Mouse (Mus musculus) kidney, adult 2 months (tissue): Measurements from ENCODE around the gene Gsx1. TPM values are rescaled to one million over a fixed set of nuclear protein-coding genes. Genes with fewer than 3 reads are reported as not detected.

Experiments used
- DNase-seq: peaks from one replicate; pipeline ENCODE4 v3.0.0; 2021
- H3K27ac ChIP-seq: fragments of 200-500 bp; 2 replicates; pipeline ENCODE4 v1.5.1; 2012; ENCODE audit warnings: low read depth, low read length, control low read depth, inconsistent platforms; ENCODE audit not compliant: insufficient read depth
- H3K27me3 ChIP-seq: fragments of 200-500 bp; replicated peaks from 2 replicates; pipeline ENCODE4 v1.6.1; 2012; ENCODE audit warnings: mild to moderate bottlenecking, moderate library complexity, low read length, inconsistent platforms; ENCODE audit not compliant: control insufficient read depth, insufficient read depth
- H3K36me3 ChIP-seq: fragments of 200-500 bp; 2 replicates; pipeline ENCODE4 v1.6.1; 2012; ENCODE audit warnings: mild to moderate bottlenecking, moderate library complexity, low read length, inconsistent platforms; ENCODE audit not compliant: control insufficient read depth, insufficient read depth
- H3K4me1 ChIP-seq: fragments of 200-500 bp; 2 replicates; pipeline ENCODE4 v1.6.1; 2011; ENCODE audit warnings: low read length; ENCODE audit not compliant: control insufficient read depth, insufficient read depth
- H3K4me3 ChIP-seq: fragments of 200-500 bp; 2 replicates; pipeline ENCODE4 v1.5.1; 2011; ENCODE audit warnings: mild to moderate bottlenecking, low read depth, low read length, control low read depth; ENCODE audit not compliant: insufficient read depth
- CTCF ChIP-seq: fragments of 200-500 bp; conservative IDR thresholded peaks from 2 replicates; pipeline ENCODE4 v1.5.1; 2011; ENCODE audit warnings: low read depth, mild to moderate bottlenecking, control low read depth, low read length, moderate library complexity, mixed read lengths; ENCODE audit not compliant: insufficient read depth, insufficient read length
- POLR2A ChIP-seq: fragments of 200-500 bp; IDR thresholded peaks from one replicate; pipeline ENCODE4 v1.6.1; 2011; ENCODE audit warnings: low read depth, low read length, control low read depth
- WGBS: fragments of 180-500 bp; shearing (Covaris S2); methylation state at CpG from one replicate; pipeline ENCODE4 v1.1.7; 2018; 5-methylcytosine and 5-hydroxymethylcytosine counted together
- polyA plus RNA-seq: library from polyadenylated mRNA; depleted of rRNA; stranded (reverse); fragments of >200 nt; gene quantifications from 2 replicates; pipeline ENCODE4 v1.2.3, GENCODE M21; 2012; rRNA removed

Gsx1 gene
- polyA plus RNA-seq, 1 experiment = not detected

- 96% methylated on average over 20 of the region's 20 CpGs for WGBS
- H3K36me3 ChIP-seq = no peaks in the 10 kb centered on the region
- no peak overlapping the region for H3K4me3 ChIP-seq
- DNase-seq = no peak
- no peaks in the 10 kb centered on the region for H3K4me1 ChIP-seq
- TF ChIP-seq POLR2A (no peak), CTCF (no peak)
- no peak overlapping the region for H3K27ac ChIP-seq
- H3K27me3 ChIP-seq = no peaks in the 10 kb centered on the region
These were observed 19.4 kb downstream of the Gsx1 start for GRCm38 (mm10) chr5:147207852-147208251.

GRCm38 (mm10) chr5:147208471-147208870 is 20.0 kb downstream of the Gsx1 start:
- DNase-seq = no peak
- Histone ChIP-seq H3K4me3 (no peak overlapping the region), H3K27ac (no peak overlapping the region), H3K4me1 (no peaks in the 10 kb centered on the region), H3K36me3 (no peaks in the 10 kb centered on the region), H3K27me3 (no peaks in the 10 kb centered on the region)
- TF ChIP-seq CTCF (0 out of 2 replicates have a peak, but pooled peaks have one; percentile 12), POLR2A (no peak)
- 64% methylated on average over 2 of the region's 2 CpGs for WGBS

GRCm38 (mm10) chr5:147227354-147228112 is 39.0 kb downstream of the Gsx1 start:
- peak; percentile 95 for TF ChIP-seq CTCF
- no peak for TF ChIP-seq POLR2A
- H3K27ac ChIP-seq = no peak overlapping the region
- no peak overlapping the region for H3K4me3 ChIP-seq
- no peaks in the 10 kb centered on the region for H3K27me3 ChIP-seq
- 13% methylated on average over 25 of the region's 25 CpGs for WGBS
- H3K36me3 ChIP-seq = no peaks in the 10 kb centered on the region
- DNase-seq = peak; percentile 79
- no peaks in the 10 kb centered on the region for H3K4me1 ChIP-seq

- H3K4me1 ChIP-seq = no peaks in the 10 kb centered on the region
- H3K36me3 ChIP-seq = no peaks in the 10 kb centered on the region
- no peaks in the 10 kb centered on the region for H3K27me3 ChIP-seq
- no peak overlapping the region for H3K4me3 ChIP-seq
- DNase-seq = no peak
- TF ChIP-seq CTCF (no peak), POLR2A (no peak)
- no peak overlapping the region for H3K27ac ChIP-seq
- 55% methylated on average over 21 of the region's 21 CpGs for WGBS
These were observed 47.2 kb downstream of the Gsx1 start for GRCm38 (mm10) chr5:147235406-147236309.

Other genes starting within 250 kb of the Gsx1 start
- gene Gtf3a, start 240.0 kb upstream of the Gsx1 start, polyA plus RNA-seq = 52.3 and 68.0 TPM in 2 replicates
- 23.2 and 27.7 TPM in 2 replicates for gene Mtif3, start 224.9 kb upstream of the Gsx1 start, polyA plus RNA-seq
- gene Lnx2, start 112.1 kb upstream of the Gsx1 start, polyA plus RNA-seq = 24.1 TPM in 2 replicates
- gene Polr1d, start 111.6 kb upstream of the Gsx1 start, polyA plus RNA-seq = 44.8 and 55.9 TPM in 2 replicates
- not detected in 2 replicates for gene Pdx1, start 81.3 kb downstream of the Gsx1 start, polyA plus RNA-seq
- gene Cdx2, start 118.6 kb downstream of the Gsx1 start, polyA plus RNA-seq = not detected in 2 replicates
- not detected in 2 replicates for gene Urad, start 133.7 kb downstream of the Gsx1 start, polyA plus RNA-seq
- gene Flt3, start 211.8 kb downstream of the Gsx1 start, polyA plus RNA-seq = 0.26 and 0.78 TPM in 2 replicates
- gene Pan3, start 241.5 kb downstream of the Gsx1 start, polyA plus RNA-seq = 37.9 and 47.2 TPM in 2 replicates